Comparison of ENCODE assay signal across 9 mouse cellular contexts in genomic region chr13:105223147-105223546, GRCm38 (mm10).
DNase-seq lines count a peak whose midpoint lies in the region; ATAC-seq and TF ChIP-seq lines count a peak whose summit lies in the region.
"Had no signal": no experiment of that assay in that cellular context is flagged by ENCODE, and none has a peak within 500 bp of the region (broad histone marks: within the 10 kb centered on the region; RNA-seq: fewer than 3 reads in every experiment).

No protein-coding gene starts in this region.

- no peak overlapping the region for H3K9ac ChIP-seq in liver, adult 2 months (ENCODE audit: low read depth, low read length)
- H3K9ac ChIP-seq in intestine, postnatal 0 days (ENCODE audit: low read depth, low read length) = no peak overlapping the region
- no peak overlapping the region for H3K9ac ChIP-seq in neural tube, embryonic 15.5 days (replicated peaks)
- H3K9ac ChIP-seq: limb, embryonic 15.5 days had no signal

- no peak overlapping the region for H3K27ac ChIP-seq in liver, adult 2 months (replicated peaks; ENCODE audit: insufficient read depth, low read depth, low read length)
- no peak overlapping the region for H3K27ac ChIP-seq in intestine, postnatal 0 days (ENCODE audit: low read depth, low read length)
- H3K27ac ChIP-seq in neural tube, embryonic 15.5 days (replicated peaks) = no peak overlapping the region
- H3K27ac ChIP-seq: limb, embryonic 15.5 days had no signal

- DNase-seq in cerebellum, adult 11 months = peak; percentile 11
- no peak for DNase-seq in cerebellum, adult 8-10 months
- no peak for DNase-seq in liver, adult 2 months (ENCODE audit: extremely low read depth, low read depth, low spot score)
- no peak for DNase-seq in liver
- DNase-seq in cerebellum, adult 9-10 months = peak; percentile 16

- no peaks in the 10 kb centered on the region for H3K4me1 ChIP-seq in liver, adult 2 months (ENCODE audit: control insufficient read depth, insufficient read depth, low read length)
- H3K4me1 ChIP-seq in intestine, postnatal 0 days (replicated peaks; ENCODE audit: control insufficient read depth, insufficient read depth, low read length) = no peaks in the 10 kb centered on the region
- H3K4me1 ChIP-seq in neural tube, embryonic 15.5 days = peaks cover 7% of the 10 kb centered on the region; the same call in 1 of the 2 replicates

- no peaks in the 10 kb centered on the region for H3K9me3 ChIP-seq in intestine, postnatal 0 days (ENCODE audit: control insufficient read depth)
- no peaks in the 10 kb centered on the region for H3K9me3 ChIP-seq in neural tube, embryonic 15.5 days (replicated peaks)
- H3K9me3 ChIP-seq: limb, embryonic 15.5 days had no signal

- no peak overlapping the region for H3K4me2 ChIP-seq in intestine, postnatal 0 days (replicated peaks; ENCODE audit: low read depth)
- H3K4me2 ChIP-seq in neural tube, embryonic 15.5 days = no peak overlapping the region

- no peak for ATAC-seq in intestine, postnatal 0 days
- peak; percentile 56; the same call in 1 of the 2 replicates for ATAC-seq in neural tube, embryonic 15.5 days (ENCODE audit: low FRiP score)
- no peak for ATAC-seq in inflammation-experienced regulatory T-cells, adult 6 months

- TF ChIP-seq CTCF in liver, adult 2 months (IDR thresholded peaks at IDR 0.05; ENCODE audit: low read depth, low read length) = peak; percentile 28; the same call in 1 of the 2 replicates
- peak; percentile 74 for TF ChIP-seq CTCF in intestine, postnatal 0 days (IDR thresholded peaks at IDR 0.05; ENCODE audit: low read depth)

- 66% methylated on average over 3 of the region's 3 CpGs for WGBS in liver, adult 2 months
- WGBS in intestine, postnatal 0 days = 61% methylated on average over 3 of the region's 3 CpGs
- WGBS in neural tube, embryonic 15.5 days = 73% methylated on average over 3 of the region's 3 CpGs

- H3K79me2 ChIP-seq in liver, adult 2 months (ENCODE audit: control insufficient read depth, insufficient read depth, low read length) = no peaks in the 10 kb centered on the region

- H3K4me3 ChIP-seq in liver, adult 2 months (ENCODE audit: insufficient read depth, low read depth, low read length) = no peak overlapping the region
- no peak overlapping the region for H3K4me3 ChIP-seq in intestine, postnatal 0 days (ENCODE audit: low read depth, low read length)
- no peak overlapping the region for H3K4me3 ChIP-seq in neural tube, embryonic 15.5 days (replicated peaks)
- H3K4me3 ChIP-seq: limb, embryonic 15.5 days had no signal

- H3K36me3 ChIP-seq in liver, adult 2 months (ENCODE audit: control insufficient read depth, insufficient read depth, low read length) = no peaks in the 10 kb centered on the region
- H3K36me3 ChIP-seq in intestine, postnatal 0 days (ENCODE audit: control insufficient read depth, insufficient read depth) = no peaks in the 10 kb centered on the region
- H3K36me3 ChIP-seq in neural tube, embryonic 15.5 days = no peaks in the 10 kb centered on the region
- H3K36me3 ChIP-seq: limb, embryonic 15.5 days had no signal

- no peaks in the 10 kb centered on the region for H3K27me3 ChIP-seq in liver, adult 2 months (ENCODE audit: control insufficient read depth, insufficient read depth, low read length)
- no peaks in the 10 kb centered on the region for H3K27me3 ChIP-seq in intestine, postnatal 0 days (replicated peaks; ENCODE audit: control insufficient read depth, insufficient read depth, low read length)
- no peaks in the 10 kb centered on the region for H3K27me3 ChIP-seq in neural tube, embryonic 15.5 days (replicated peaks)
- H3K27me3 ChIP-seq: limb, embryonic 15.5 days had no signal

- no peak for TF ChIP-seq POLR2A in liver, adult 2 months (IDR thresholded peaks at IDR 0.05; ENCODE audit: extremely low read depth, insufficient read depth, low read length)

Comparison
In these comparisons a context has a peak if more than half of its experiments do, and no peak if none do; other contexts are left out.
1. DNase-seq: peak in cerebellum, adult 11 months (single experiment) and cerebellum, adult 9-10 months (single experiment); none in cerebellum, adult 8-10 months (single experiment), liver, adult 2 months (single experiment) and liver (single experiment).